Mouse (Mus musculus) MEL (cell line): Measurements from ENCODE around the gene Lin54. TPM values are rescaled to one million over a fixed set of nuclear protein-coding genes. Genes with fewer than 3 reads are reported as not detected.
A peak's percentile ranks its signal among the peaks of the same experiment; 100 is the strongest.

Experiments used
- DNase-seq: peaks from one replicate; pipeline ENCODE4 v3.0.0; 2011; ENCODE audit warnings: low read depth, low spot score
- H3K27ac ChIP-seq: 2 replicates; pipeline ENCODE4 v1.5.1; 2012; ENCODE audit warnings: low read depth, mild to moderate bottlenecking, control low read depth, low read length, moderate library complexity; ENCODE audit not compliant: control insufficient read depth
- H3K27me3 ChIP-seq, 2 experiments: fragments of 150-350 bp in 1 of 2; sonication (generic) in 1 of 2; 2 replicates each; pipeline ENCODE4 v1.6.1; 2012; ENCODE audit warnings: low read length in 2 of 2, mild to moderate bottlenecking in 2 of 2, improper control_type of control experiment in 1 of 2, moderate library complexity in 1 of 2; ENCODE audit not compliant: insufficient read depth in 2 of 2, control insufficient read depth in 1 of 2
- H3K36me3 ChIP-seq, 2 experiments: 2 replicates each; pipeline ENCODE4 v1.6.1; 2012 to 2014; ENCODE audit warnings: low read length in 2 of 2, improper control_type of control experiment in 1 of 2, inconsistent platforms in 1 of 2, mild to moderate bottlenecking in 1 of 2; ENCODE audit not compliant: insufficient read depth in 2 of 2, control insufficient read depth in 1 of 2
- H3K4me1 ChIP-seq, 2 experiments: fragments of 150-350 bp in 1 of 2; sonication (generic) in 1 of 2; 2 replicates each; pipeline ENCODE4 v1.6.1; 2012; ENCODE audit warnings: low read length in 2 of 2, improper control_type of control experiment in 1 of 2, mild to moderate bottlenecking in 1 of 2; ENCODE audit not compliant: insufficient read depth in 2 of 2, control insufficient read depth in 1 of 2
- H3K4me3 ChIP-seq, 2 experiments: fragments of 150-350 bp in 1 of 2; sonication (generic) in 1 of 2; 2 replicates each; pipeline ENCODE4 v1.5.1; 2012; ENCODE audit warnings: low read depth in 2 of 2, low read length in 2 of 2, mild to moderate bottlenecking in 2 of 2, moderate library complexity in 2 of 2, control low read depth in 1 of 2, improper control_type of control experiment in 1 of 2; ENCODE audit not compliant: control insufficient read depth in 1 of 2, insufficient read depth in 1 of 2
- H3K79me2 ChIP-seq: 2 replicates; pipeline ENCODE4 v1.6.1; 2012; ENCODE audit warnings: mild to moderate bottlenecking, low read length, moderate library complexity; ENCODE audit not compliant: control insufficient read depth, poor library complexity, insufficient read depth
- H3K9ac ChIP-seq: 2 replicates; pipeline ENCODE4 v1.6.1; 2012; ENCODE audit warnings: low read depth, mild to moderate bottlenecking, control low read depth, low read length, moderate library complexity; ENCODE audit not compliant: control insufficient read depth, poor library complexity, severe bottlenecking
- H3K9me3 ChIP-seq: fragments of 150-350 bp; sonication (generic); replicated peaks from 2 replicates; pipeline ENCODE4 v1.6.1; 2012; ENCODE audit warnings: mild to moderate bottlenecking, low read length, improper control_type of control experiment, moderate library complexity; ENCODE audit not compliant: insufficient read depth
- BHLHE40 ChIP-seq: IDR thresholded peaks from 2 replicates; pipeline ENCODE4 v1.6.1; 2012; ENCODE audit warnings: low read depth, mild to moderate bottlenecking, inconsistent platforms, low read length, improper control_type of control experiment, borderline replicate concordance
- CHD1 ChIP-seq: IDR thresholded peaks from 2 replicates; pipeline ENCODE4 v1.6.1; 2012; ENCODE audit warnings: low read depth, mild to moderate bottlenecking, inconsistent platforms, low read length, improper control_type of control experiment
- CTCF ChIP-seq, 3 experiments: IDR thresholded peaks in 2 of 3; conservative IDR thresholded peaks in 1 of 3; 2 replicates each; pipeline ENCODE4 v1.5.1; 2011 to 2012; ENCODE audit warnings: low read length in 3 of 3, low read depth in 2 of 3, mild to moderate bottlenecking in 2 of 3, improper control_type of control experiment in 1 of 3, inconsistent platforms in 1 of 3, mixed read lengths in 1 of 3, moderate library complexity in 1 of 3; ENCODE audit not compliant: control insufficient read depth in 1 of 3, insufficient read depth in 1 of 3, poor library complexity in 1 of 3, severe bottlenecking in 1 of 3
- E2F4 ChIP-seq: IDR thresholded peaks from 2 replicates; pipeline ENCODE4 v1.6.1; 2011; ENCODE audit warnings: low read depth, low read length, improper control_type of control experiment, borderline replicate concordance
- EP300 ChIP-seq, 2 experiments: IDR thresholded peaks; 2 replicates each; pipeline ENCODE4 v1.6.1; 2011; ENCODE audit warnings: improper control_type of control experiment in 2 of 2, low read length in 2 of 2, low read depth in 1 of 2, mild to moderate bottlenecking in 1 of 2
- ETS1 ChIP-seq: IDR thresholded peaks from 2 replicates; pipeline ENCODE4 v1.6.1; 2012; ENCODE audit warnings: low read depth, mild to moderate bottlenecking, inconsistent platforms, low read length, improper control_type of control experiment, moderate library complexity
- GATA1 ChIP-seq: IDR thresholded peaks from 2 replicates; pipeline ENCODE4 v1.6.1; 2011; ENCODE audit warnings: low read depth, low read length, improper control_type of control experiment
- JUND ChIP-seq: IDR thresholded peaks from 2 replicates; pipeline ENCODE4 v1.6.1; 2011; ENCODE audit warnings: low read depth, mild to moderate bottlenecking, improper control_type of control experiment, low read length
- KAT2A ChIP-seq: conservative IDR thresholded peaks from 2 replicates; pipeline ENCODE4 v1.6.1; 2012; ENCODE audit warnings: low read depth, low read length, improper control_type of control experiment, inconsistent platforms
- MYC ChIP-seq: IDR thresholded peaks from 2 replicates; pipeline ENCODE4 v1.6.1; 2011; ENCODE audit warnings: low read depth, mild to moderate bottlenecking, low read length, improper control_type of control experiment, moderate library complexity
- NELFE ChIP-seq: IDR thresholded peaks from 2 replicates; pipeline ENCODE4 v1.6.1; 2011; ENCODE audit warnings: low read depth, low read length, improper control_type of control experiment
- NRF1 ChIP-seq: IDR thresholded peaks from 2 replicates; pipeline ENCODE4 v1.6.1; 2014; ENCODE audit warnings: low read depth, mild to moderate bottlenecking, inconsistent platforms, low read length, improper control_type of control experiment, moderate library complexity; ENCODE audit not compliant: poor library complexity, insufficient read depth, severe bottlenecking
- POLR2AphosphoS5 ChIP-seq: IDR thresholded peaks from 2 replicates; pipeline ENCODE4 v1.6.1; 2012; ENCODE audit warnings: low read depth, borderline replicate concordance, mild to moderate bottlenecking, inconsistent platforms, low read length, moderate library complexity, mixed read lengths
- RAD21 ChIP-seq: IDR thresholded peaks from 2 replicates; pipeline ENCODE4 v1.6.1; 2011; ENCODE audit warnings: mild to moderate bottlenecking, low read depth, low read length, improper control_type of control experiment
- SMC3 ChIP-seq: IDR thresholded peaks from 2 replicates; pipeline ENCODE4 v1.6.1; 2011; ENCODE audit warnings: low read depth, low read length, improper control_type of control experiment
- TBP ChIP-seq: IDR thresholded peaks from 2 replicates; pipeline ENCODE4 v1.8.0; 2011; ENCODE audit warnings: low read depth, low read length, improper control_type of control experiment
- TCF12 ChIP-seq: IDR thresholded peaks from 2 replicates; pipeline ENCODE4 v1.6.1; 2014; ENCODE audit warnings: low read depth, mild to moderate bottlenecking, inconsistent platforms, low read length, improper control_type of control experiment, moderate library complexity
- USF1 ChIP-seq: IDR thresholded peaks from 2 replicates; pipeline ENCODE4 v1.6.1; 2014; ENCODE audit warnings: low read depth, mild to moderate bottlenecking, inconsistent platforms, low read length, improper control_type of control experiment, moderate library complexity
- USF2 ChIP-seq, 2 experiments: IDR thresholded peaks; 2 replicates each; pipeline ENCODE4 v1.6.1; 2011 to 2012; ENCODE audit warnings: improper control_type of control experiment in 2 of 2, low read length in 2 of 2, borderline replicate concordance in 1 of 2, inconsistent platforms in 1 of 2, low read depth in 1 of 2, mild to moderate bottlenecking in 1 of 2; ENCODE audit not compliant: insufficient read depth in 1 of 2
- ZC3H11A ChIP-seq: IDR thresholded peaks from 2 replicates; pipeline ENCODE4 v1.6.1; 2012; ENCODE audit warnings: low read depth, mild to moderate bottlenecking, inconsistent platforms, low read length, improper control_type of control experiment
- ZKSCAN1 ChIP-seq: IDR thresholded peaks from 2 replicates; pipeline ENCODE4 v1.6.1; 2012; ENCODE audit warnings: low read depth, mild to moderate bottlenecking, inconsistent platforms, low read length, improper control_type of control experiment, moderate library complexity
- ZMIZ1 ChIP-seq: IDR thresholded peaks from 2 replicates; pipeline ENCODE4 v1.6.1; 2012; ENCODE audit warnings: low read depth, mild to moderate bottlenecking, inconsistent platforms, low read length, improper control_type of control experiment, moderate library complexity
- polyA plus RNA-seq, 2 experiments: library from polyadenylated mRNA; stranded (reverse) in 1 of 2; unstranded in 1 of 2; fragments of >175 nt in 1 of 2; fragments of >200 nt in 1 of 2; gene quantifications; 2 replicates each; pipeline versions ENCODE4 v1.2.1 to v1.2.4; 2012; ENCODE audit warnings: low replicate concordance in 2 of 2, low read depth in 1 of 2; ENCODE audit not compliant: insufficient read length in 2 of 2, insufficient read depth in 1 of 2, missing spikeins in 1 of 2
- total RNA-seq: library from RNA; depleted of rRNA; stranded (reverse); fragments of 300-350 nt; gene quantifications from 2 replicates; pipeline ENCODE4 v1.2.3, GENCODE M21; 2012

Lin54 gene
- total and polyA plus RNA-seq, 3 experiments = 14.1 to 16.0 TPM; not detected in 1

GRCm38 (mm10) chr5:100476328-100476727 lies 24.1 kb downstream of the Lin54 start:
- Histone ChIP-seq H3K9me3 (no peaks in the 10 kb centered on the region), H3K79me2 (no peaks in the 10 kb centered on the region; the same call in 1 of the 2 replicates), H3K4me3 (no peak overlapping the region)

GRCm38 (mm10) chr5:100467336-100467735 lies 33.1 kb downstream of the Lin54 start:
- Histone ChIP-seq H3K9ac (no peak overlapping the region), H3K27me3 (no peaks in the 10 kb centered on the region), H3K9me3 (no peaks in the 10 kb centered on the region), H3K4me3 (no peak overlapping the region), H3K4me1 (no peaks in the 10 kb centered on the region), H3K27ac (no peak overlapping the region), H3K79me2 (no peaks in the 10 kb centered on the region), H3K36me3 (peaks cover 0 to 16% of the 10 kb centered on the region in 2 experiments; a peak in 2 of 4 replicates)
- DNase-seq = no peak
- TF ChIP-seq GATA1 (no peak), NRF1 (no peak), BHLHE40 (no peak), ZMIZ1 (no peak), KAT2A (no peak), MYC (no peak), POLR2AphosphoS5 (no peak), ZC3H11A (no peak), E2F4 (no peak), TBP (no peak), USF1 (no peak), RAD21 (no peak), TCF12 (no peak), NELFE (no peak)

More at GRCm38 (mm10) chr5:100476328-100476727, 24.1 kb downstream of the Lin54 start:
- H3K36me3 ChIP-seq = peaks cover 0 to 10% of the 10 kb centered on the region in 2 experiments
- no peak overlapping the region for H3K9ac ChIP-seq
- H3K4me1 ChIP-seq = no peaks in the 10 kb centered on the region
- no peaks in the 10 kb centered on the region for H3K27me3 ChIP-seq
- DNase-seq = no peak
- H3K27ac ChIP-seq = no peak overlapping the region
- peak in 2 of 3 experiments; percentile 16 to 21; a peak in 2 of 6 replicates for TF ChIP-seq CTCF (IDR thresholded peaks at IDR 0.05 in 2 of 3, conservative IDR thresholded peaks at IDR 0.05 in 1 of 3; ENCODE audit: control insufficient read depth in 1 of 3, insufficient read depth in 1 of 3, low read depth in 2 of 3, low read length in 3 of 3, poor library complexity in 1 of 3, severe bottlenecking in 1 of 3)
- TF ChIP-seq USF2 (IDR thresholded peaks at IDR 0.05; ENCODE audit: borderline replicate concordance in 1 of 2, insufficient read depth in 1 of 2, low read depth in 1 of 2, low read length in 2 of 2) = no peak
- TF ChIP-seq SMC3 = no peak
- no peak for TF ChIP-seq ZKSCAN1
- no peak for TF ChIP-seq EP300 (IDR thresholded peaks at IDR 0.05; ENCODE audit: low read depth in 1 of 2, low read length in 2 of 2)
- TF ChIP-seq JUND = no peak
- TF ChIP-seq CHD1 = no peak
- no peak for TF ChIP-seq ETS1
